Mouse (Mus musculus) embryonic fibroblast, embryonic 13.5 days (primary cell): ENCODE measurements around the gene Znrf2.

Source experiments
- CTCF ChIP-seq: IDR thresholded peaks from 2 replicates; pipeline ENCODE4 v1.5.1; 2011; ENCODE audit warnings: mild to moderate bottlenecking, control low read depth, low read length, moderate library complexity, borderline replicate concordance; ENCODE audit not compliant: insufficient read depth
- POLR2A ChIP-seq: IDR thresholded peaks from 2 replicates; pipeline ENCODE4 v1.6.1; 2011; ENCODE audit warnings: low read depth, mild to moderate bottlenecking, control low read depth, low read length, moderate library complexity

- TF ChIP-seq CTCF = no peak
- no peak for TF ChIP-seq POLR2A
Measured at GRCm38 (mm10) chr6:54777661-54778060, 39.1 kb upstream of the Znrf2 start.
